Mouse (Mus musculus): ENCODE results near the gene Atg7. TPM values are rescaled to one million over a fixed set of nuclear protein-coding genes. Genes with fewer than 3 reads are reported as not detected.

The Atg7 gene
- total and polyA plus RNA-seq, 3 experiments, result 23.2 to 39.8 (median 38.8) TPM

- no peak for DNase-seq
Measured at GRCm38 (mm10) chr6:114905253-114906028, 262.5 kb downstream of the Atg7 start.

DNA sequence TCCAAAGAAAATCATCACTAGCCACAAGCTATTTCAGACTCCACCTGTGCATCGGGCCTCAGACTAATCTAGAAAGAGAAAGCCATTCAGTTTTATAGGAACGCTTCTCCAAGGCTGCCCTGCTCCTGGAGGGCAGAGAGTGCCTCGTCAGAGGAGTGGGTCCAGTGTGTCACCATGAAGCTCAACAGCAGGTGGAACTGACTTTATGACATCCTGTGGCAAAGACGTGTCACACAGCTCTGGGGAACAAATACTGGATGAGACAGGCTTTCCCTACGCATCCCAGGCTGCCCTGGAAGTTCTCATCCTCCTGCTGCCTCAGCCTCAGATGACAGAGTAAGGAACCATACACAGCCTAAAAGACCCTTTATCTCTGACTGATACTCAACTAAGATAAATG lies 263.3 kb downstream of the Atg7 start:
- no peak for DNase-seq

DNA sequence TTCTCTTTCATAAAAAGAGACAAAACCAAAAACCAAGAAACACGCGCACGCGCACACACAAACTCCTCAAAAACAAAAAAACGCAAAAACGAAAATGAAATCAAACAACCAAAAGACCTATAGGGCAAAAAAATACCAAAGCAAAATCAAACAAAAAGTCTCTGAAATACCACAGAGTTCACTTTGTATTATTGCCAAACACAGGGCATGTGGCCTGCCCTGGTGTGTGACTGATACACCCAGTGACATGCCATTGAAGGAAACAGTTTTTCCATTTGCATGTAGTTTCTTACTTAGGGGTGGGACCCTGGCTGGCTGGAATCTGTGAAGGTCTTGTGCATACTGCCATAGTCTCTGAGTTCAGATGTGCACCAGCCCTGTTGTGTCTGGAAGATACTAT lies 264.6 kb downstream of the Atg7 start:
- no peak for DNase-seq

- DNase-seq, result no peak
Measured at GRCm38 (mm10) chr6:114909801-114910200, 266.9 kb downstream of the Atg7 start.

Other genes with a start within 250 kb of the Atg7 start
- gene Hrh1, start 245.2 kb upstream of the Atg7 start, total RNA-seq (2021), result 1 to 10 TPM; 1.2 to 1.7 TPM
- 0.63 and 0.80 TPM in 2 replicates for gene Hrh1, start 245.2 kb upstream of the Atg7 start, polyA plus RNA-seq (2012; rRNA removed)